ENCODE assay signal across 8 mouse cellular contexts in the genomic region with DNA sequence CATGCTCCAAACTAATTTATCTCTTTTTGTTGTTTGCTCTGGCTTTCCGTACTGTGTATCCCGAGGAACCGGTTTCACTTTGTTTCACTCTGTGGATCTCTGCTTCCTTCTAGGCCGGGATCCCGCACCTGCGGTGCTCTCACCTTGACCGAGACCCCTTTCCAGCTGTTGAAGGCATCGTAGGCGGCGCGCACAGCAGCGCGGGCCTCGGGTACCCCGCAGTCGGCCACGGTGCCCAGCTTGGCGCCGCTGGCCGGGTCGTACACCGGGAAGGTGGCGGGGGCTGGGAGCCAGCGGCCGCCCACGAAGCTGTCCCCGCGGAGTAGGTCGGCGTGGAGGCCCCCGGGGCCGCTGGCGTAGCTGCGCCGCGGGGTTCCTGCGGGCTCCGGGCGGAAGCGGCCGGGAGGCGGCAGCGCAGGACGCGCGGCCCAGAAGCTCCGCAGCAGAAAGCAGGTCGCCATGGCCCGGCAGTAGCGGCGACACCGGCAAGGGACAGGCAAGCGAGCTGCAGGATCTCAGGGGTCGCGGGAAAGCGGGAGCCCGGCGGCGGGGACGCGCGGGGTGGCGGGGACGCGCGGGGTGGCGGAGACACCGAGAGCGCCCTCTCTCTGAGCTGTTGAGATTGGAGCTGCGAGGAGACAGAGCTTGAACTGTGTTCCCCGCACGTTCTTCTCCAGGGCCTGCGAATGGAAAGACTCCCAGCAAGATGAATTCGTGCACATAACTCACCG. TPM values are rescaled to one million over a fixed set of nuclear protein-coding genes. Genes with fewer than 3 reads are reported as not detected.
A peak's percentile ranks its signal among the peaks of the same experiment; 100 is the strongest.
DNase-seq lines count a peak whose midpoint lies in the region; ATAC-seq lines count a peak whose summit lies in the region.

Gene Aldh5a1 (minus strand): TSS at position 554 of the 731 bp plus-strand sequence.

- no peaks in the 10 kb centered on the region for H3K36me3 ChIP-seq in lung, embryonic 16.5 days (ENCODE audit: control insufficient read depth, insufficient read depth, low read length)

- peak; percentile 68 to 72 for ATAC-seq in hematopoietic stem cell, adult 5-6 weeks (replicated peaks in 1 of 2; ENCODE audit: insufficient read depth in 1 of 2, low FRiP score in 2 of 2, low TSS enrichment in 1 of 2, low read depth in 1 of 2, poor library complexity in 2 of 2, severe bottlenecking in 2 of 2)
- peak; percentile 77 for ATAC-seq in lung, embryonic 16.5 days (ENCODE audit: low read depth)

- H3K27ac ChIP-seq in lung, embryonic 16.5 days (ENCODE audit: low read length), result peak within 1 kb of the TSS; percentile 81

- peak; percentile 74 for DNase-seq in Muller cell, postnatal 12 days (ENCODE audit: inconsistent ontology term)
- peak; percentile 80 for DNase-seq in cerebellum, adult 8-10 months
- peak; percentile 50 to 85 for DNase-seq in frontal cortex, adult 2 months (ENCODE audit: extremely low spot score in 1 of 2, low spot score in 1 of 2)
- DNase-seq in layer of hippocampus, adult 9-11 months, result peak; percentile 69
- peak; percentile 58 for DNase-seq in ovary, postnatal 14 days (ENCODE audit: low spot score)
- DNase-seq in thymus, postnatal 4 days, result peak; percentile 78

- H3K27me3 ChIP-seq in lung, embryonic 16.5 days (ENCODE audit: control insufficient read depth, insufficient read depth, low read depth, low read length), result no peaks in the 10 kb centered on the region

- H3K4me2 ChIP-seq in lung, embryonic 16.5 days (ENCODE audit: low read depth, low read length), result peak within 1 kb of the TSS; percentile 60

- WGBS in lung, embryonic 16.5 days, result under 1% methylated on average over 75 of the region's 75 CpGs

- H3K9ac ChIP-seq in lung, embryonic 16.5 days (ENCODE audit: low read length), result peak within 1 kb of the TSS; percentile 95

- no peaks in the 10 kb centered on the region; the same call in 1 of the 2 replicates for H3K9me3 ChIP-seq in lung, embryonic 16.5 days (ENCODE audit: control insufficient read depth, low read length)

- peaks cover 14% of the 10 kb centered on the region for H3K4me1 ChIP-seq in lung, embryonic 16.5 days (replicated peaks; ENCODE audit: control insufficient read depth, insufficient read depth, low read length)

- peak within 1 kb of the TSS; percentile 94 for H3K4me3 ChIP-seq in lung, embryonic 16.5 days (ENCODE audit: low read length)

RNA-seq across cellular contexts. Expression of gene Aldh5a1, which starts in this region (rescaled TPM):
- 42.5 and 44.2 TPM in 2 replicates for polyA plus RNA-seq in frontal cortex, adult 2 months (2012; rRNA removed)
- 1.3 and 5.2 TPM in 2 replicates for total RNA-seq in hematopoietic stem cell, adult 5-6 weeks (2017)
- polyA plus RNA-seq in lung, embryonic 16.5 days (2015; fragmentation: Nextera tagmentation; extraction: Ambion mirVana), result 7.1 and 7.6 TPM in 2 replicates

Comparison
In these comparisons a context has a peak if more than half of its experiments do, and no peak if none do; other contexts are left out.
1. Peak in every context shown above with its lines: DNase-seq, ATAC-seq, H3K4me3 ChIP-seq and H3K27ac ChIP-seq.